Comparison of ENCODE assay signal across 17 mouse cellular contexts in the genomic region with DNA sequence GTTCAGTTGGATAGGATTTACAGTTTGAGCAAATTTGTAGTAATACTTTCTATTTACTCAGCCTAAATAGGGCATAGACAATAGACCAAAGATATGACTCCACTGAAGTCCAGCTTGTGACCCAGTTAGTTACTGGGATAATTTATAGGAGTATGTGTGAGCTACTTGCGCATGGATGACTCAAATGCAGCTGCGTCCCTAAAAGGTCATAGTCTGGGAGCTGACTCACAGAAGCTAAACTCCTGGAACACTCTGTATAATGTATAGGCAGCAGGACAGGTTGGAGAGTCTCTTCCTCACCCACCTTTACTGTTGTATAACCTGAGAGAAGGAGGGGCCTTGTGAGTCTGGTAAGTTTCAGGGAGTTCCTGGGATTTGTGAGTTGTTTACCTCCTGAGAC. TPM values are rescaled to one million over a fixed set of nuclear protein-coding genes. Genes with fewer than 3 reads are reported as not detected.
DNase-seq lines count a peak whose midpoint lies in the region; TF ChIP-seq lines count a peak whose summit lies in the region.
"Had no signal": no experiment of that assay in that cellular context is flagged by ENCODE, and none has a peak within 500 bp of the region (broad histone marks: within the 10 kb centered on the region; RNA-seq: fewer than 3 reads in every experiment).

No protein-coding gene starts in this region.

- peak; percentile 39 for DNase-seq in adrenal gland, adult 8-10 months
- DNase-seq in adrenal gland, postnatal 10 days: no peak
- DNase-seq in retina, postnatal 1 day: peak; percentile 11
- no peak for DNase-seq in retina, embryonic 14.5 days (ENCODE audit: low spot score)
- DNase-seq in cerebellum, adult 9-11 months: no peak
- DNase-seq in right cerebral cortex, adult 2 months (ENCODE audit: low spot score in 2 of 2): no peak
- DNase-seq: cerebellum, adult 11-12 months; cerebellum, adult 8-10 months; cerebellum, postnatal 14 days; forebrain, postnatal 0 days; gastrocnemius, adult 2 months; gastrocnemius, postnatal 14 days; heart, adult 11 months; kidney, adult 18-20 months had no signal

- no peak overlapping the region for H3K4me3 ChIP-seq in embryonic fibroblast, embryonic 13.5 days (ENCODE audit: insufficient read depth, low read length)
- H3K4me3 ChIP-seq: gastrocnemius, adult 2 months; hindbrain, embryonic 12.5 days; hindbrain, embryonic 15.5 days had no signal

- H3K27ac ChIP-seq in embryonic fibroblast, embryonic 13.5 days (ENCODE audit: insufficient read depth, low read length): peak overlapping the region; percentile 54; the same call in 1 of the 2 replicates
- H3K27ac ChIP-seq: gastrocnemius, adult 2 months; hindbrain, embryonic 12.5 days; hindbrain, embryonic 15.5 days had no signal

- H3K4me1 ChIP-seq in embryonic fibroblast, embryonic 13.5 days (ENCODE audit: control insufficient read depth, insufficient read depth, low read length): peaks cover 21% of the 10 kb centered on the region

- no peak for TF ChIP-seq POLR2A in embryonic fibroblast, embryonic 13.5 days (IDR thresholded peaks at IDR 0.05; ENCODE audit: low read depth, low read length)

- no peak for TF ChIP-seq CTCF in embryonic fibroblast, embryonic 13.5 days (IDR thresholded peaks at IDR 0.05; ENCODE audit: borderline replicate concordance, insufficient read depth, low read length)

RNA-seq across cellular contexts. Expression of a gene that starts 26.5 kb away (rescaled TPM):
- total RNA-seq in adrenal gland, adult 8-10 months (2022): 10 to 100 TPM; 49.7 to 63.4 (median 59.8) TPM
- 10 to 100 TPM; 46.9 to 56.7 TPM for total RNA-seq in adrenal gland, postnatal 10 days (2021)
- 68.8 and 74.6 TPM in 2 replicates for polyA plus RNA-seq in embryonic fibroblast, embryonic 13.5 days (2011; ENCODE audit: insufficient read length, low read depth, missing spikeins)

Comparison
In these comparisons a context has a peak if more than half of its experiments do, and no peak if none do; other contexts are left out.
1. DNase-seq: peak in adrenal gland, adult 8-10 months (single experiment) and retina, postnatal 1 day (single experiment); none in adrenal gland, postnatal 10 days (single experiment), retina, embryonic 14.5 days (single experiment), cerebellum, adult 9-11 months (single experiment) and right cerebral cortex, adult 2 months (0 of 2).